Mouse (Mus musculus): ENCODE measurements at regions not wholly inside any gene's neighbourhood (a gene's known extent, or its start where the extent isn't known, plus 50 kb on each side); places are given as distances from the start of the nearest gene placed in this dataset.
A peak's percentile ranks its signal among the peaks of the same experiment; 100 is the strongest.

GRCm38 (mm10) chr10:65845096-65845624, 1250.8 kb upstream of the Jmjd1c start:
- Histone ChIP-seq H3K4me3 (replicated peaks) (no peak overlapping the region), H3K9ac (no peak overlapping the region), H3K36me3 (no peaks in the 10 kb centered on the region), H3K9me3 (replicated peaks) (no peaks in the 10 kb centered on the region), H3K4me2 (no peak overlapping the region), H3K27ac (no peak overlapping the region), H3K27me3 (no peaks in the 10 kb centered on the region), H3K4me1 (no peaks in the 10 kb centered on the region)
- ATAC-seq (replicated peaks; ENCODE audit: low FRiP score), result no peak
- WGBS, result 64% methylated on average over 4 of the region's 4 CpGs

GRCm38 (mm10) chr10:65846136-65846535, 1249.8 kb upstream of the Jmjd1c start:
- no peaks in the 10 kb centered on the region for H3K36me3 ChIP-seq
- no peak overlapping the region for H3K4me2 ChIP-seq
- H3K4me3 ChIP-seq (replicated peaks), result no peak overlapping the region
- WGBS, result 87% methylated on average over 4 of the region's 4 CpGs
- H3K4me1 ChIP-seq, result no peaks in the 10 kb centered on the region
- no peak overlapping the region for H3K27ac ChIP-seq
- no peaks in the 10 kb centered on the region for H3K27me3 ChIP-seq
- no peaks in the 10 kb centered on the region for H3K9me3 ChIP-seq (replicated peaks)
- no peak overlapping the region for H3K9ac ChIP-seq
- no peak for ATAC-seq (replicated peaks; ENCODE audit: low FRiP score)

- H3K4me2 ChIP-seq, result no peak overlapping the region
- H3K9me3 ChIP-seq (replicated peaks), result no peaks in the 10 kb centered on the region
- H3K27ac ChIP-seq, result no peak overlapping the region
- no peak for ATAC-seq (replicated peaks; ENCODE audit: low FRiP score)
- H3K4me3 ChIP-seq (replicated peaks), result no peak overlapping the region
- no peaks in the 10 kb centered on the region for H3K4me1 ChIP-seq
- H3K27me3 ChIP-seq, result no peaks in the 10 kb centered on the region
- no peak overlapping the region for H3K9ac ChIP-seq
- 90% methylated on average over 1 of the region's 1 CpGs for WGBS
- H3K36me3 ChIP-seq, result no peaks in the 10 kb centered on the region
Measured at GRCm38 (mm10) chr10:65847622-65848021, 1248.3 kb upstream of the Jmjd1c start.

GRCm38 (mm10) chr10:65889881-65890280, 1206.0 kb upstream of the Jmjd1c start:
- Histone ChIP-seq H3K9me3 (replicated peaks) (no peaks in the 10 kb centered on the region), H3K27ac (no peak overlapping the region), H3K9ac (no peak overlapping the region), H3K4me2 (no peak overlapping the region), H3K36me3 (no peaks in the 10 kb centered on the region), H3K27me3 (no peaks in the 10 kb centered on the region), H3K4me1 (no peaks in the 10 kb centered on the region), H3K4me3 (replicated peaks) (no peak overlapping the region)
- ATAC-seq (replicated peaks; ENCODE audit: low FRiP score), result peak; percentile 56; the same call in 1 of the 2 replicates
- 45% methylated on average over 3 of the region's 3 CpGs for WGBS

- ATAC-seq (replicated peaks; ENCODE audit: low FRiP score), result no peak
- WGBS, result 97% methylated on average over 1 of the region's 1 CpGs
Measured at GRCm38 (mm10) chr10:65907571-65907970, 1188.4 kb upstream of the Jmjd1c start.

GRCm38 (mm10) chr10:65912518-65912917, 1183.4 kb upstream of the Jmjd1c start:
- Histone ChIP-seq H3K4me2 (no peak overlapping the region), H3K9me3 (replicated peaks) (no peaks in the 10 kb centered on the region), H3K36me3 (no peaks in the 10 kb centered on the region), H3K4me3 (replicated peaks) (no peak overlapping the region), H3K4me1 (no peaks in the 10 kb centered on the region), H3K27ac (no peak overlapping the region), H3K27me3 (no peaks in the 10 kb centered on the region), H3K9ac (no peak overlapping the region)
- WGBS, result 87% methylated on average over 6 of the region's 6 CpGs
- no peak for ATAC-seq (replicated peaks; ENCODE audit: low FRiP score)

More at GRCm38 (mm10) chr10:65907571-65907970, 1188.4 kb upstream of the Jmjd1c start:
- H3K27me3 ChIP-seq, result no peaks in the 10 kb centered on the region
- H3K4me1 ChIP-seq, result no peaks in the 10 kb centered on the region
- no peak overlapping the region for H3K4me3 ChIP-seq (replicated peaks)
- H3K27ac ChIP-seq, result no peak overlapping the region
- no peaks in the 10 kb centered on the region for H3K9me3 ChIP-seq (replicated peaks)
- no peaks in the 10 kb centered on the region for H3K36me3 ChIP-seq
- no peak overlapping the region for H3K4me2 ChIP-seq
- no peak overlapping the region for H3K9ac ChIP-seq

GRCm38 (mm10) chr10:65932077-65932476, 1163.8 kb upstream of the Jmjd1c start:
- no peaks in the 10 kb centered on the region for H3K9me3 ChIP-seq (replicated peaks)
- no peak overlapping the region for H3K4me2 ChIP-seq
- no peak overlapping the region for H3K27ac ChIP-seq
- H3K36me3 ChIP-seq, result no peaks in the 10 kb centered on the region
- no peak overlapping the region for H3K4me3 ChIP-seq (replicated peaks)
- no peaks in the 10 kb centered on the region for H3K4me1 ChIP-seq
- H3K27me3 ChIP-seq, result no peaks in the 10 kb centered on the region
- H3K9ac ChIP-seq, result no peak overlapping the region
- no peak for ATAC-seq (replicated peaks; ENCODE audit: low FRiP score)

GRCm38 (mm10) chr10:65948587-65948986, 1147.3 kb upstream of the Jmjd1c start:
- no peak for ATAC-seq (replicated peaks; ENCODE audit: low FRiP score)

GRCm38 (mm10) chr10:65962441-65962840, 1133.5 kb upstream of the Jmjd1c start:
- Histone ChIP-seq H3K27ac (no peak overlapping the region), H3K27me3 (no peaks in the 10 kb centered on the region), H3K4me1 (no peaks in the 10 kb centered on the region), H3K4me2 (no peak overlapping the region), H3K36me3 (no peaks in the 10 kb centered on the region), H3K9me3 (replicated peaks) (no peaks in the 10 kb centered on the region; the same call in 1 of the 2 replicates), H3K9ac (no peak overlapping the region), H3K4me3 (replicated peaks) (no peak overlapping the region)
- 68% methylated on average over 4 of the region's 4 CpGs for WGBS
- ATAC-seq (replicated peaks; ENCODE audit: low FRiP score), result no peak

More at GRCm38 (mm10) chr10:65948587-65948986, 1147.3 kb upstream of the Jmjd1c start:
- H3K27ac ChIP-seq, result no peak overlapping the region
- no peak overlapping the region for H3K9ac ChIP-seq
- WGBS, result 86% methylated on average over 4 of the region's 4 CpGs
- no peaks in the 10 kb centered on the region for H3K27me3 ChIP-seq
- no peak overlapping the region for H3K4me3 ChIP-seq (replicated peaks)
- no peak overlapping the region for H3K4me2 ChIP-seq
- no peaks in the 10 kb centered on the region for H3K36me3 ChIP-seq
- H3K4me1 ChIP-seq, result no peaks in the 10 kb centered on the region
- no peaks in the 10 kb centered on the region for H3K9me3 ChIP-seq (replicated peaks)

- Histone ChIP-seq H3K4me1 (no peaks in the 10 kb centered on the region), H3K36me3 (no peaks in the 10 kb centered on the region), H3K4me2 (no peak overlapping the region), H3K9ac (no peak overlapping the region), H3K4me3 (replicated peaks) (no peak overlapping the region), H3K27me3 (no peaks in the 10 kb centered on the region), H3K9me3 (replicated peaks) (no peaks in the 10 kb centered on the region), H3K27ac (no peak overlapping the region)
- WGBS, result 98% methylated on average over 1 of the region's 1 CpGs
- no peak for ATAC-seq (replicated peaks; ENCODE audit: low FRiP score)
Measured at GRCm38 (mm10) chr10:65969770-65970169, 1126.2 kb upstream of the Jmjd1c start.

Measured in kidney, embryonic 15.5 days (tissue).